Mouse (Mus musculus): ENCODE measurements around the gene Fat2.

Gene Fat2

GRCm38 (mm10) chr11:55250527-55250926 is 85.8 kb downstream of the Fat2 start:
- in situ Hi-C loops (cut with MboI, MseI), result no loop called here

DNA sequence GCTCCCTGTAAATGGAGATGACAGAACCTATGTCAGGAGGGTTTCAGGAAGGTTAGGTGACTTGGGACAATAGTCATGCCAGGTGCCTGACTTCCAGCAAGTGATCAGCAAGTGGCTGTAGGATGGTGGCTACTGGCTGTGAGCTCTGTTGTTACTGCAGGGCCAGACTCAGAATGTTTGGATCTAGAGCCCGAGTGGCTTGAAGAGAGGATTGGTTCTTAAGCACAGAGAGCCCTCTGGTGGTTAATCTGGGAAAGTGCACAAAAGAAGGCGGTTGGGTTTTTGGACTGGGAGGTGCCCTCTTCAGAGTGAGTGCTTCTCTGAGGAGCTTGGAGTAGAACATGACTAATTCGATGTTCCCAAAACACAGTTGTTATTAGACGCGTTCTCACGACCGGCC is 95.8 kb downstream of the Fat2 start:
- in situ Hi-C loops (cut with MboI, MseI), result no loop called here

- in situ Hi-C loops (cut with MboI, MseI), result no loop called here
Observed at GRCm38 (mm10) chr11:55239496-55239895, 96.9 kb downstream of the Fat2 start.

- in situ Hi-C loops (cut with MboI, MseI), result no loop called here
Observed at GRCm38 (mm10) chr11:55236815-55237214, 99.5 kb downstream of the Fat2 start.

DNA sequence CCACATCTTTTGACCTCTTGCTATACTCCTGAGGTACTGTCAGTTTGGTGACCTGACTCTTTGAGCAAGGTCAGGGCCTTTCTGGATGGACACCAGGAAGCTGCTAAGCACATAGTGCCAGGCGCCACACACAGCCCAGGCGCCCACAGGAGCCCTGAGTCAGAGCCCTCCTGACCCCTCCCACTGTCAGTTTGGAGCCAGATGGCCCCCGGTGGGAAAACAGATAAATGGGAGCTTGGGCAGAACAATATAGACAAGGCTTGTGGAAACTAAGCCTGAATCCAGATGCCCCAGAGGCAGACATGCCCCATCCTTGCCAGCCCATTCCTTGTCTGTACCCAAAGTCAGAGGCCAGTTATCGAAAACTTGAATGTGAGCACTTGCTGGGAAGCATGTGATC is 101.6 kb downstream of the Fat2 start:
- in situ Hi-C loops (cut with MboI, MseI), result no loop called here

DNA sequence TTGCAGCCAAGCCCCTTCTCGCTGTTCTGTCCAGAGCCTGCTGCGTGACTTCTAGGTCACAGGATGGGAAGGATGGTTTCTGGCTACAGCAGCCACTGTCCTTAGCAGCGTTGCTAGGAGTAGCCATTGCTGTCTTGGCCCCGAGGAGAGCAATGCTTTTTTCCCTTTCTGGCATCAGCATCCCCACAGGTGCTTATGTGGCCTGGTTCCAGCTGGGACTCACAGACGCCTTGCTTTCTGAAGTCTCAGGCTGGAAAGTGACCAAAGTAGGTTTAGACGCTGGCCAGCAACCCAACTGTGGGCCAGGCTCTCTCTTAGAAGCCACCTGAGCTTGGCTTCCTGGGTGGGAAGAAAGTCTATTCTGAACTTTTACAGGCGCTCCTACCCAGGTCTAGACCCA is 102.1 kb downstream of the Fat2 start:
- in situ Hi-C loops (cut with MboI, MseI), result no loop called here

GRCm38 (mm10) chr11:55231034-55231433 is 105.3 kb downstream of the Fat2 start:
- in situ Hi-C loops (cut with MboI, MseI), result no loop called here

- in situ Hi-C loops (cut with MboI, MseI), result no loop called here
Observed at GRCm38 (mm10) chr11:55221306-55221705, 115.1 kb downstream of the Fat2 start.

- in situ Hi-C loops (cut with MboI, MseI), result loop anchor here (5.0 kb wide), 1 partner anchor 229 kb away; no protein-coding TSS in a partner anchor
Observed at GRCm38 (mm10) chr11:55218473-55218872, 117.9 kb downstream of the Fat2 start.

DNA sequence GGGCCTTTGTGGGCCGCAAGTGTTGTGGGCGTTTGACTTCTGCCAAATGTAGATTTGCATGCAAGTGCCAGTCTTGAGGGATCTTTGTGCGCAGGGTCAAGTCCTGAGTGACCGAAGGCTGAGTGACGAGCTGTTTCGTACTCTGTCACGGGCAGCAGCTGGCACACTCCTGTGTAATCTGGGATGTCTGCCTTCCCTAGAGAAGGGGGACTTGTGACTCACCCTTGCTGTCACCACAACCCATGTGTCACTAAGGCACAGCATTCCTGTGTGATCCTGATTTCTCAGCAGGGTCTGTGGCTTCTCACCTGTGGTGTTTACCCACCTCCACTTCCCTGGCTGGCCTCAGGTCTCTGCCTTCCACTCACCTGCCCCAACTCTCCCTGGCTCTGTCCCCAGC is 118.5 kb downstream of the Fat2 start:
- in situ Hi-C loops (cut with MboI, MseI), result loop anchor here (5.0 kb wide), 1 partner anchor 229 kb away; no protein-coding TSS in a partner anchor

DNA sequence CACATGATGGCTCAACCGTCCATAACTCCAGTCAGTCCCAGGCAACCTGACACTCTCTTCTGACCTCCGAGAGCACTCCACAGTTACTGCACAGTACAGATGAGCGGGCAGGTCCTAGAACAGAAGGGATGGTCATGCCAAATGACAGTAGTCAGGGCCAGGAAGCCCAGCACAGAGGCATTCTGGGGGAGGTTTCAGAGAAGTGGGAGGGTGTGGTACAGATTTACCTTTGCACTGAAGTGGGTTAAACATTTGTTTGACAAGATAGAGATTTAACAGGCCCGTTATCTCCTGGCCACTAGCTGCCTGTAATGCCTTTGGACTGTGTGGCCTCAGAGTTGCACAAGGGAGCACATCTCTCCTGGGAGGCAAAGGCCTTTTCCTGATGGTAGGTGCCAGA is 118.9 kb downstream of the Fat2 start:
- in situ Hi-C loops (cut with MboI, MseI), result loop anchor here (5.0 kb wide), 1 partner anchor 230 kb away; no protein-coding TSS in a partner anchor

- in situ Hi-C loops (cut with MboI, MseI), result loop anchor here (5.0 kb wide), 1 partner anchor 230 kb away; no protein-coding TSS in a partner anchor
Observed at GRCm38 (mm10) chr11:55216830-55217229, 119.5 kb downstream of the Fat2 start.

DNA sequence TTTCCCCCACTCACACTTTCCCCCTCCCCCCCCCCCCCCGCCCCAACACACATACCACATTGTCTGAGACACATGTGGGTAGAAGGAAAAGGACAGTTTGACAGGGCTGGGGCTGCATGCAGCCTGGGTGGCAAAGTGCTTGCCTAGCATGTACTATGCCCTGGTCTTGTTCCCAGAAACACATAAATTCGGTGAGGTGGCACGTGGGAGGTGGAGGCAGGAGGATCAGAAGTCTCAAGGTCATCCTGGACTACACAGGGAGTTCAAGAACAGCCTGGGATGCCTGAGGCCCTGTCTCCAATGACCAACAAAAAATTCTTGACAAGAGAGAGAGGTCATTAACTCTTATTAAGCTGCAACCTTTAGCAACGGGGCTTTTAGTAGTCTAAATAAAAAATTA is 120.3 kb downstream of the Fat2 start:
- in situ Hi-C loops (cut with MboI, MseI), result loop anchor here (5.0 kb wide), 1 partner anchor 231 kb away; no protein-coding TSS in a partner anchor

DNA sequence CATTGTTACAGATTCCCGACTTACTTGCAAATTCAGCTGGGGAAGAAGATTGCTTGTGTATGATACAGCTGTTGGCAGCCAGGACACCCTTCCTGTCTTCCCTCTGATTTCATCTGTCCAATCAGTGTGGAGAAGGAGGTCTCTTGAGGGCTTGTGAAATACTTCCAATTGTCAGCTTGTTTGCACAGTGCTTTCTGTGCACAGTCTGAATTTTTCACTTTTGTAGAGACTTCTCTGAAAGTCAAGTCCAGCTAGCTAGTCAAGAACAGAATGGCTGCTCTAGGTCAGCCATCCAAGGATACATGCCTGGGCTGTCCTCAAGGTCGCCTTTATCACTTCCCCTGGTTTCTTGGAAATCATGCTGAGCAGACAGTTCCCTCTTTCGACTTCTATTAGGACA is 121.4 kb downstream of the Fat2 start:
- in situ Hi-C loops (cut with MboI, MseI), result loop anchor here (5.0 kb wide), 1 partner anchor 232 kb away; no protein-coding TSS in a partner anchor

- in situ Hi-C loops (cut with MboI, MseI), result no loop called here
Observed at GRCm38 (mm10) chr11:55214161-55214560, 122.2 kb downstream of the Fat2 start.

- in situ Hi-C loops (cut with MboI, MseI), result no loop called here
Observed at GRCm38 (mm10) chr11:55213518-55213917, 122.8 kb downstream of the Fat2 start.

DNA sequence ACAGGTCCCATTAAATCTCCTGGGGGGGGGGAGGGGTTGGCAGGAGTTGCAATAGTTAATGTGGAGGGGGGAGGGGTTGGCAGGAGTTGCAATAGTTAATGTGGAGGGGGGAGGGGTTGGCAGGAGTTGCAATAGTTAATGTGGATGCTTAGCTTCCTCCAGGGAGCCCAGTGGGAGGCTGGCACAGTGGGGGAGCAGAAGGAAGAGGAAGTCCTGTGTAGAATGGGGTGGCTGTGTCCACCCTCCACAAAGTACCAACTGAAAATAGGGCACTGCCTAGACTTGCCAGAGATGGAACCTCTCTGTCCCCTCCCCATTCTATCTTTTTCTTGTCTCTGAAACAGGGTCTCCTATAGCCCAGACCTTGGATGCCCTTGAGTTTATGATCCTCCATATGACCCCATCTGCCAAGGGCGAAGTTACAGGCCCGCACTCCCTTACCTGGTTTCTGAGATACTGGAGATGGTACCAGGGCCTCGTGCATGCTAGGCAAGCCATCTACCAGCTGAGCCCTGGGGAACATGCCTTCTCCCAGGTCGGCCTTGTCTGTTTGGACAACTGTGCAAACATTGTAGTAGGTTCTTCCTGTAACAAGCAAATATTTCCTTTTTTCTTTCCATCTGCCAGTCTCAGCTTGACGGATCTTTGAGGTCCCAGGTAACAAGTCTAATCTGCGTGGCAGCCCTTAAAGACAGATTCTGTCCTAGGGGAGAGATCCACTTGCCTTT is 126.6 kb downstream of the Fat2 start:
- in situ Hi-C loops (cut with MboI, MseI), result no loop called here

GRCm38 (mm10) chr11:55209032-55209431 is 127.3 kb downstream of the Fat2 start:
- in situ Hi-C loops (cut with MboI, MseI), result no loop called here

- in situ Hi-C loops (cut with MboI, MseI), result no loop called here
Observed at GRCm38 (mm10) chr11:55208001-55208690, 128.2 kb downstream of the Fat2 start.

- in situ Hi-C loops (cut with MboI, MseI), result no loop called here
Observed at GRCm38 (mm10) chr11:55204602-55205001, 131.8 kb downstream of the Fat2 start.

- in situ Hi-C loops (cut with MboI, MseI), result no loop called here
Observed at GRCm38 (mm10) chr11:55204159-55204596, 132.2 kb downstream of the Fat2 start, which contains the start of gene Slc36a1. Gene Slc36a1, plus strand, starts transcription at chr11:55204350.
